Mouse (Mus musculus) liver, adult 2 months (tissue): ENCODE results near the gene Fgb.

Source experiments
- CTCF ChIP-seq: fragments of 200-500 bp; IDR thresholded peaks from 2 replicates; pipeline ENCODE4 v1.5.1; 2011; ENCODE audit warnings: low read depth, low read length, control low read depth
- POLR2A ChIP-seq: fragments of 200-500 bp; IDR thresholded peaks from 2 replicates; pipeline ENCODE4 v1.6.1; 2011; ENCODE audit warnings: low read length, control low read depth; ENCODE audit not compliant: insufficient read depth; ENCODE audit errors: extremely low read depth

GRCm38 (mm10) chr3:83011136-83011535 is 38.5 kb downstream of the Fgb start:
- TF ChIP-seq POLR2A (0 out of 2 replicates have a peak, but pooled peaks have one; percentile 11), CTCF (no peak)
